Mouse (Mus musculus) heart, embryonic 12.5 days (tissue): ENCODE data around the gene Erich4. TPM values are rescaled to one million over a fixed set of nuclear protein-coding genes. Genes with fewer than 3 reads are reported as not detected.
"Not testable (repeated sequence)": the region's sequence is repeated elsewhere in the genome, so short reads cannot be mapped to it uniquely, and the experiment has no call there.

Source experiments
- ATAC-seq: fragments of 200-750 bp; cut with Nextera tagmentation; 2 replicates; pipeline ENCODE4 v1.8.0; 2017; ENCODE audit warnings: moderate TSS enrichment, moderate library complexity; ENCODE audit not compliant: insufficient number of reproducible peaks, low FRiP score
- H3K27ac ChIP-seq: fragments of 300-500 bp; sonication (generic); 2 replicates; pipeline ENCODE4 v1.5.1; 2016; ENCODE audit warnings: mild to moderate bottlenecking, moderate library complexity; ENCODE audit not compliant: poor library complexity, severe bottlenecking
- H3K27me3 ChIP-seq: fragments of 300-500 bp; sonication (generic); replicated peaks from 2 replicates; pipeline ENCODE4 v1.6.1; 2016; ENCODE audit warnings: mild to moderate bottlenecking, moderate library complexity
- H3K36me3 ChIP-seq: fragments of 300-500 bp; sonication (generic); 2 replicates; pipeline ENCODE4 v1.6.1; 2016; ENCODE audit warnings: mild to moderate bottlenecking, moderate library complexity
- H3K4me1 ChIP-seq: fragments of 300-500 bp; sonication (generic); replicated peaks from 2 replicates; pipeline ENCODE4 v1.6.1; 2016; ENCODE audit warnings: mild to moderate bottlenecking
- H3K4me2 ChIP-seq: fragments of 300-500 bp; sonication (generic); 2 replicates; pipeline ENCODE4 v1.6.1; 2016; ENCODE audit warnings: mild to moderate bottlenecking, moderate library complexity
- H3K4me3 ChIP-seq: fragments of 300-500 bp; sonication (generic); 2 replicates; pipeline ENCODE4 v1.5.1; 2016; ENCODE audit warnings: mild to moderate bottlenecking
- H3K9ac ChIP-seq: fragments of 300-500 bp; sonication (generic); 2 replicates; pipeline ENCODE4 v1.6.1; 2016; ENCODE audit warnings: mild to moderate bottlenecking, moderate library complexity
- H3K9me3 ChIP-seq: fragments of 300-500 bp; sonication (generic); replicated peaks from 2 replicates; pipeline ENCODE4 v1.6.1; 2016; ENCODE audit warnings: mild to moderate bottlenecking, moderate library complexity
- WGBS: fragments of 180-500 bp; shearing (Covaris S2); methylation state at CpG from one replicate; pipeline ENCODE4 v1.1.7; 2016; 5-methylcytosine and 5-hydroxymethylcytosine counted together
- polyA plus RNA-seq: library from polyadenylated mRNA; unstranded; fragments of >200 nt; fragmentation: Nextera tagmentation; extraction: Ambion mirVana; gene quantifications from 2 replicates; pipeline ENCODE4 v1.2.1, GENCODE M21; 2016

The Erich4 gene
- polyA plus RNA-seq, 1 experiment from 2014 or later = not detected

- not testable (repeated sequence) for H3K36me3 ChIP-seq, ATAC-seq, H3K9me3 ChIP-seq, H3K4me3 ChIP-seq, H3K9ac ChIP-seq, H3K4me2 ChIP-seq, H3K27ac ChIP-seq, H3K4me1 ChIP-seq, H3K27me3 ChIP-seq
- WGBS = 62% methylated on average over 14 of the region's 14 CpGs
These were observed 38.8 kb downstream of the Erich4 start for GRCm38 (mm10) chr7:25576793-25577437.

- not testable (repeated sequence) for H3K27ac ChIP-seq, ATAC-seq, H3K4me1 ChIP-seq, H3K9ac ChIP-seq, H3K27me3 ChIP-seq, H3K4me2 ChIP-seq, H3K4me3 ChIP-seq, H3K36me3 ChIP-seq, H3K9me3 ChIP-seq
- WGBS = 30% methylated on average over 6 of the region's 6 CpGs
These were observed 39.4 kb downstream of the Erich4 start for GRCm38 (mm10) chr7:25576308-25576707.

- ATAC-seq = no peak
- H3K36me3 ChIP-seq = no peaks in the 10 kb centered on the region
- WGBS = 16% methylated on average over 8 of the region's 8 CpGs
These were observed 39.8 kb downstream of the Erich4 start for GRCm38 (mm10) chr7:25575870-25576269.

GRCm38 (mm10) chr7:25575105-25575504 lies 40.6 kb downstream of the Erich4 start:
- 79% methylated on average over 5 of the region's 5 CpGs for WGBS
- Histone ChIP-seq H3K36me3 (no peaks in the 10 kb centered on the region), H3K4me2 (no peak overlapping the region), H3K27ac (no peak overlapping the region), H3K9me3 (no peaks in the 10 kb centered on the region), H3K9ac (no peak overlapping the region), H3K27me3 (peaks cover 8% of the 10 kb centered on the region; the same call in 1 of the 2 replicates), H3K4me1 (0 out of 2 replicates have a peak, but pooled peaks cover 5% of the 10 kb centered on the region), H3K4me3 (no peak overlapping the region)
- ATAC-seq = no peak

More at GRCm38 (mm10) chr7:25575870-25576269, 39.8 kb downstream of the Erich4 start:
- H3K4me3 ChIP-seq = no peak overlapping the region
- no peaks in the 10 kb centered on the region for H3K9me3 ChIP-seq
- no peak overlapping the region for H3K9ac ChIP-seq
- H3K4me2 ChIP-seq = no peak overlapping the region
- 0 out of 2 replicates have a peak, but pooled peaks cover 5% of the 10 kb centered on the region for H3K4me1 ChIP-seq
- H3K27ac ChIP-seq = no peak overlapping the region
- H3K27me3 ChIP-seq = peaks cover 8% of the 10 kb centered on the region; the same call in 1 of the 2 replicates

- H3K36me3 ChIP-seq, H3K9ac ChIP-seq, H3K9me3 ChIP-seq, H3K4me2 ChIP-seq, H3K4me3 ChIP-seq, H3K27me3 ChIP-seq, ATAC-seq, H3K4me1 ChIP-seq, H3K27ac ChIP-seq: not testable (repeated sequence)
- 66% methylated on average over 5 of the region's 5 CpGs for WGBS
These were observed 41.9 kb downstream of the Erich4 start for GRCm38 (mm10) chr7:25573806-25574205.

- 89% methylated on average over 7 of the region's 7 CpGs for WGBS
- no peak overlapping the region for H3K9ac ChIP-seq
These were observed 47.0 kb downstream of the Erich4 start for GRCm38 (mm10) chr7:25568721-25569120.

More at GRCm38 (mm10) chr7:25568721-25569120, 47.0 kb downstream of the Erich4 start:
- no peaks in the 10 kb centered on the region for H3K4me1 ChIP-seq
- H3K4me2 ChIP-seq = no peak overlapping the region
- no peaks in the 10 kb centered on the region for H3K36me3 ChIP-seq
- peaks cover 8% of the 10 kb centered on the region for H3K9me3 ChIP-seq
- H3K27ac ChIP-seq = no peak overlapping the region
- no peak overlapping the region for H3K4me3 ChIP-seq
- no peak for ATAC-seq
- H3K27me3 ChIP-seq = no peaks in the 10 kb centered on the region

Other genes with a start within 250 kb of the Erich4 start
- gene Cnfn, start 246.2 kb downstream of the Erich4 start, polyA plus RNA-seq = not detected in 2 replicates
- gene Lipe, start 217.2 kb downstream of the Erich4 start, polyA plus RNA-seq = 4.1 and 5.9 TPM in 2 replicates
- gene Cxcl17, start 203.0 kb downstream of the Erich4 start, polyA plus RNA-seq = not detected in 2 replicates
- 2.1 and 2.4 TPM in 2 replicates for gene Ceacam1, start 138.3 kb downstream of the Erich4 start, polyA plus RNA-seq
- gene Ceacam2, start 76.0 kb downstream of the Erich4 start, polyA plus RNA-seq = 0.10 TPM in 1 of 2 replicates, not detected in the other
- gene Dmac2, start 3.5 kb upstream of the Erich4 start, polyA plus RNA-seq = 55.3 and 56.2 TPM in 2 replicates
- 6.2 and 7.1 TPM in 2 replicates for gene B3gnt8, start 10.8 kb upstream of the Erich4 start, polyA plus RNA-seq
- 48.1 and 52.9 TPM in 2 replicates for gene Bckdha, start 43.1 kb upstream of the Erich4 start, polyA plus RNA-seq
- 35.3 and 37.2 TPM in 2 replicates for gene Exosc5, start 43.3 kb upstream of the Erich4 start, polyA plus RNA-seq
- 0.86 and 1.1 TPM in 2 replicates for gene Tmem91, start 59.3 kb upstream of the Erich4 start, polyA plus RNA-seq
- gene B9d2, start 64.9 kb upstream of the Erich4 start, polyA plus RNA-seq = 22.8 and 25.9 TPM in 2 replicates
- 5.1 and 5.6 TPM in 2 replicates for gene Tgfb1, start 71.1 kb upstream of the Erich4 start, polyA plus RNA-seq
- gene Ccdc97, start 103.2 kb upstream of the Erich4 start, polyA plus RNA-seq = 24.6 and 25.9 TPM in 2 replicates
- 57.0 and 60.9 TPM in 2 replicates for gene Hnrnpul1, start 138.9 kb upstream of the Erich4 start, polyA plus RNA-seq
- gene Axl, start 172.8 kb upstream of the Erich4 start, polyA plus RNA-seq = 60.6 and 61.8 TPM in 2 replicates
- gene Cyp2s1, start 201.0 kb upstream of the Erich4 start, polyA plus RNA-seq = 2.7 and 3.1 TPM in 2 replicates